Mouse (Mus musculus): ENCODE results near the gene Ppp1r1c. TPM values are rescaled to one million over a fixed set of nuclear protein-coding genes. Genes with fewer than 3 reads are reported as not detected.

The Ppp1r1c gene
- polyA plus RNA-seq, 1 experiment from 2014 or later, result 11.2 TPM

- H3K36me3 ChIP-seq, result no peaks in the 10 kb centered on the region
- H3K27me3 ChIP-seq, result no peaks in the 10 kb centered on the region
- H3K4me3 ChIP-seq, result no peak overlapping the region
- no peaks in the 10 kb centered on the region for H3K9me3 ChIP-seq (replicated peaks)
- H3K9ac ChIP-seq, result no peak overlapping the region
- 76% methylated on average over 6 of the region's 6 CpGs for WGBS
- no peaks in the 10 kb centered on the region for H3K4me1 ChIP-seq
- H3K4me2 ChIP-seq (replicated peaks), result no peak overlapping the region
- no peak overlapping the region for H3K27ac ChIP-seq
- no peak for ATAC-seq (ENCODE audit: low FRiP score)
Measured at GRCm38 (mm10) chr2:79762723-79763388, 55.3 kb downstream of the Ppp1r1c start.

- Histone ChIP-seq H3K9ac (no peak overlapping the region), H3K27ac (no peak overlapping the region), H3K4me2 (replicated peaks) (no peak overlapping the region), H3K4me3 (no peak overlapping the region), H3K4me1 (no peaks in the 10 kb centered on the region), H3K27me3 (no peaks in the 10 kb centered on the region), H3K9me3 (replicated peaks) (no peaks in the 10 kb centered on the region), H3K36me3 (no peaks in the 10 kb centered on the region)
- ATAC-seq (ENCODE audit: low FRiP score), result no peak
- WGBS, result 89% methylated on average over 3 of the region's 3 CpGs
Measured at GRCm38 (mm10) chr2:79765032-79765431, 57.5 kb downstream of the Ppp1r1c start.

DNA sequence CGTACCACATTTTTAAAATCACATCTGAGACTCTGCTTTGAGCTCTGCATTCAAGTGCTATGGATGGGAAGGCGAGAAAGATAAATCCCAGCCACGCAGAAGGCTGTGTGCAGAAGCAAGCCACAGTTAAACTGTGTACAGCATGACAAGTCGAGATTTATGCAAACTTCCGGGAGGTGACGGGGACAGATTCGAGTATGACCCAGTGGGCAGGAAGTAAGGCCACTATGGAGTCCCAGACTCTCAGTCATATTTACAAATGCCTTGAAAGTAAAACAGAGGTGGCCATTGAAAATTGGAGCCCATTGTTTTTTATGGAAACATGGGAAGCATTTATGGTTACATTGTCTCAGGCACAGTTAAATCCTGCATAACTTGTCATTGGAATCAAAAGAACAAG lies 58.1 kb downstream of the Ppp1r1c start:
- Histone ChIP-seq H3K9ac (no peak overlapping the region), H3K27me3 (no peaks in the 10 kb centered on the region), H3K4me2 (replicated peaks) (no peak overlapping the region), H3K36me3 (no peaks in the 10 kb centered on the region), H3K9me3 (replicated peaks) (no peaks in the 10 kb centered on the region), H3K4me3 (no peak overlapping the region), H3K4me1 (no peaks in the 10 kb centered on the region), H3K27ac (no peak overlapping the region)
- WGBS, result 88% methylated on average over 7 of the region's 7 CpGs
- ATAC-seq (ENCODE audit: low FRiP score), result no peak

DNA sequence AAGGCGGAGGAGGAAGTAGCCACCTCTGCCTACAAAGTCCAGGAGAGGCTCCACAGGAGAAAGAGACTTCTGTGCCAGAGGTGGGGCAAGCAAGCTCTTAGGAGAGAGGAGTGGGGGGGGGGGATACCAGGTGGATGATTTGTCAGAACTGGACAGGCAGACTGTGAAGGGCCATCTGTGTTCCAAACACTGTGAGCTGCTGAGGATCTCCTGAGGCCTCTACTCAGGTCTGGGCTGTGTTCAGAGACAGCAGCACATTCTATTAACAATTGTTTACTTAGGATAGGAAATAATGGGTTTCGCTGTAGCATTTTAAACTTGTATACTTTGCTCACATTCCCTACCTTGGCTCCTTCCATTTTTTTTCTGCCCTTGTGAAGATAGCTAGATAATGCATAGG lies 61.0 kb downstream of the Ppp1r1c start:
- no peak for ATAC-seq (ENCODE audit: low FRiP score)
- Histone ChIP-seq H3K4me2 (replicated peaks) (no peak overlapping the region), H3K27ac (no peak overlapping the region)

DNA sequence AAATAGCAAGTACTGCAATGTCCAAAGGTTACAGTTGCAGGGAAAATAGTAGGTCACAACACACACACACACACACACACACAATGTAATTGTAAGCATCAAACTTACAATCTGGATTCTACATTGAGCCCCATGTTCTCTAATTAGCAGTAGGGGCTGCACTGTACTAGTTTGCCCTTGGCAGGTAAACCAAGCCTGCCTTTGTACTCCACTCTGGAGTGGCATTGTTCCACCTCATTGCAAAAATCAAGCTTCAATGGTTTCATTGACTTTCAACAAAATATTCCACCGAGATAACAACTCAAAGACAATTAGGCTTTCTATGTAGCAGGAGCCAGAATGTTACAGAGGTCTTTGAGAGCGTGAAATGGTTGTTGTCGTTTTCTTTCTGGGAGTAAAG lies 62.7 kb downstream of the Ppp1r1c start:
- no peak for ATAC-seq (ENCODE audit: low FRiP score)
- Histone ChIP-seq H3K4me3 (no peak overlapping the region), H3K4me2 (replicated peaks) (no peak overlapping the region), H3K27me3 (no peaks in the 10 kb centered on the region), H3K27ac (no peak overlapping the region), H3K4me1 (no peaks in the 10 kb centered on the region), H3K36me3 (no peaks in the 10 kb centered on the region), H3K9ac (no peak overlapping the region), H3K9me3 (replicated peaks) (no peaks in the 10 kb centered on the region)
- 39% methylated on average over 3 of the region's 3 CpGs for WGBS

More for the DNA sequence above, 61.0 kb downstream of the Ppp1r1c start:
- H3K9me3 ChIP-seq (replicated peaks), result no peaks in the 10 kb centered on the region
- no peak overlapping the region for H3K4me3 ChIP-seq
- H3K4me1 ChIP-seq, result no peaks in the 10 kb centered on the region
- H3K36me3 ChIP-seq, result no peaks in the 10 kb centered on the region
- no peaks in the 10 kb centered on the region for H3K27me3 ChIP-seq
- WGBS, result 89% methylated on average over 2 of the region's 2 CpGs
- no peak overlapping the region for H3K9ac ChIP-seq

- H3K36me3 ChIP-seq, result no peaks in the 10 kb centered on the region
- 0 out of 2 replicates have a peak, but pooled peaks have one; percentile 35 for ATAC-seq (ENCODE audit: low FRiP score)
- no peak overlapping the region for H3K27ac ChIP-seq
- no peak overlapping the region for H3K4me3 ChIP-seq
- H3K9ac ChIP-seq, result no peak overlapping the region
- no peaks in the 10 kb centered on the region for H3K4me1 ChIP-seq
- H3K9me3 ChIP-seq (replicated peaks), result no peaks in the 10 kb centered on the region
- no peaks in the 10 kb centered on the region for H3K27me3 ChIP-seq
- WGBS, result 4% methylated on average over 5 of the region's 5 CpGs
- H3K4me2 ChIP-seq (replicated peaks), result no peak overlapping the region
Measured at GRCm38 (mm10) chr2:79774372-79774771, 66.8 kb downstream of the Ppp1r1c start.

GRCm38 (mm10) chr2:79777801-79778200 lies 70.2 kb downstream of the Ppp1r1c start:
- WGBS, result 66% methylated on average over 2 of the region's 2 CpGs
- no peaks in the 10 kb centered on the region for H3K9me3 ChIP-seq (replicated peaks)

GRCm38 (mm10) chr2:79780772-79781171 lies 73.2 kb downstream of the Ppp1r1c start:
- H3K4me2 ChIP-seq (replicated peaks), result no peak overlapping the region
- H3K27me3 ChIP-seq, result no peaks in the 10 kb centered on the region
- H3K27ac ChIP-seq, result no peak overlapping the region
- no peaks in the 10 kb centered on the region for H3K36me3 ChIP-seq
- no peak overlapping the region for H3K9ac ChIP-seq
- WGBS, result 79% methylated on average over 7 of the region's 7 CpGs
- no peak for ATAC-seq (ENCODE audit: low FRiP score)
- no peaks in the 10 kb centered on the region for H3K9me3 ChIP-seq (replicated peaks)
- no peak overlapping the region for H3K4me3 ChIP-seq
- H3K4me1 ChIP-seq, result no peaks in the 10 kb centered on the region

More at GRCm38 (mm10) chr2:79777801-79778200, 70.2 kb downstream of the Ppp1r1c start:
- Histone ChIP-seq H3K27ac (no peak overlapping the region), H3K4me3 (no peak overlapping the region), H3K9ac (no peak overlapping the region), H3K4me2 (replicated peaks) (no peak overlapping the region), H3K4me1 (no peaks in the 10 kb centered on the region), H3K27me3 (no peaks in the 10 kb centered on the region), H3K36me3 (no peaks in the 10 kb centered on the region)
- ATAC-seq (ENCODE audit: low FRiP score), result no peak

- Histone ChIP-seq H3K27ac (no peak overlapping the region), H3K27me3 (no peaks in the 10 kb centered on the region), H3K4me2 (replicated peaks) (no peak overlapping the region), H3K9me3 (replicated peaks) (no peaks in the 10 kb centered on the region), H3K9ac (no peak overlapping the region), H3K4me1 (no peaks in the 10 kb centered on the region), H3K36me3 (no peaks in the 10 kb centered on the region), H3K4me3 (no peak overlapping the region)
- 66% methylated on average over 8 of the region's 8 CpGs for WGBS
- no peak for ATAC-seq (ENCODE audit: low FRiP score)
Measured at GRCm38 (mm10) chr2:79785541-79786134, 78.1 kb downstream of the Ppp1r1c start.

DNA sequence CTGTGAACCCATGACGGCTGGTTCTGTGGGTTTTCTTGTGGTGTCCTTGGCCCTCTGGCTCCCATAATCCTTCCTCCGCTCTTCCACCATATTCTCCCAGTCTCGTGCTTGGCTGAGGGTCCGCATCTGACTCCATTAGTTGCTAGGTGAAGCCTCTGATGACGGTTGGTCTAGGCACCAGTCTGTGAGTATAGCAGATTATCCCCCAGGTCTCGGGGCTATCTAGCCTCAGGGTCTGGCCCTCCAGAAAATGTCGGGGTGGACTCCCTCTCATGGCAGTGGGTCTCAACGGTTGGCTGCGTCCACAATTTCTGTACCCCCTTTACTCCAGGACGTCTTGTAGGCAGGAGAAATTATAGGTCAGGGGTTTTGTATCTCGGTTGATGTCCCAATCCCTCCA lies 78.9 kb downstream of the Ppp1r1c start:
- H3K9me3 ChIP-seq (replicated peaks), result no peaks in the 10 kb centered on the region
- H3K27me3 ChIP-seq, result no peaks in the 10 kb centered on the region
- no peak overlapping the region for H3K9ac ChIP-seq
- no peak for ATAC-seq (ENCODE audit: low FRiP score)
- H3K4me1 ChIP-seq, result no peaks in the 10 kb centered on the region
- H3K36me3 ChIP-seq, result no peaks in the 10 kb centered on the region
- no peak overlapping the region for H3K4me3 ChIP-seq
- WGBS, result 93% methylated on average over 11 of the region's 11 CpGs
- H3K27ac ChIP-seq, result no peak overlapping the region
- H3K4me2 ChIP-seq (replicated peaks), result no peak overlapping the region

DNA sequence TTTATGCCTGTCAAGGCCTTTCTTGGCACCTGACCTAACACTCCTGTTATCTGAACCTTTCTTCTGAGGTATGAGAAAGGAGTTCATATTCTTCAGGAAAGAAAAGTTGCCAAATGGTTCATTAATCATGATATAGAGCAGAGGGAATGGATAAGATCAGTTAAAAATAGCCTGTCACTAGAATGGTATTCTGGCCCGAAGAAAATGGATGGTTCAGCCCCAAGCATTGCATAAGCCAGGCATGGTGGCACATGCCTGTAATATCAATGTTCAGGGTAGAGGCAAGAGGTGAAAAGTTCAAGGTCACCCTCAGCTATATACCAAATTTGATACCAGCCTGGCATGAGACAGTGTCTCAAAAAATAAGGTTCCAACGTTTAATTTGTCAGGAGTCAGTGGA lies 85.6 kb downstream of the Ppp1r1c start:
- 0 out of 2 replicates have a peak, but pooled peaks cover 4% of the 10 kb centered on the region for H3K4me1 ChIP-seq
- no peaks in the 10 kb centered on the region for H3K9me3 ChIP-seq (replicated peaks)
- H3K36me3 ChIP-seq, result no peaks in the 10 kb centered on the region
- H3K27ac ChIP-seq, result no peak overlapping the region
- 77% methylated on average over 2 of the region's 2 CpGs for WGBS
- no peak for ATAC-seq (ENCODE audit: low FRiP score)
- no peak overlapping the region for H3K9ac ChIP-seq
- H3K27me3 ChIP-seq, result no peaks in the 10 kb centered on the region
- H3K4me2 ChIP-seq (replicated peaks), result no peak overlapping the region
- H3K4me3 ChIP-seq, result no peak overlapping the region

DNA sequence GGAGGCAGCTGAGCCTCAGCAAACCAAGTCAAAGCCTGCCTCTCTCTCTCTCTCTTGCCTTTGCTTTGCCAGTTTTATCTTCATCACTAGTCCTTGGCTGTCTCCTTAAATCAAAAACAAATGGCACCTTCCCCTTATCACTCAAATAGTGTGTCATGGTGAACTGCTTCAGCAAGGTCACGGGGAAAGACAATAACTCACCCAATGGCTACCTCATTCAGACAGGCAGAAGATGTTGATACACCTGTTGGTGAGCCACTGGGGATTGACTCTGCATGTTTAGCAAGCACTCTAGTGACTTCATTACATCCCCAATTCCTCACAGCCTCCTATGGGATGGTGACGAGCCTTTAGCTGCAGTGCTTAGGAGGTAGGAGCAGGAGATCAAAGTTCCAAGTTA lies 89.9 kb downstream of the Ppp1r1c start:
- Histone ChIP-seq H3K9ac (no peak overlapping the region), H3K4me2 (replicated peaks) (no peak overlapping the region), H3K27ac (no peak overlapping the region), H3K4me3 (no peak overlapping the region), H3K4me1 (peaks cover 4% of the 10 kb centered on the region; the same call in 1 of the 2 replicates), H3K27me3 (no peaks in the 10 kb centered on the region), H3K36me3 (no peaks in the 10 kb centered on the region), H3K9me3 (replicated peaks) (no peaks in the 10 kb centered on the region)
- WGBS, result 55% methylated on average over 2 of the region's 2 CpGs
- ATAC-seq (ENCODE audit: low FRiP score), result no peak

DNA sequence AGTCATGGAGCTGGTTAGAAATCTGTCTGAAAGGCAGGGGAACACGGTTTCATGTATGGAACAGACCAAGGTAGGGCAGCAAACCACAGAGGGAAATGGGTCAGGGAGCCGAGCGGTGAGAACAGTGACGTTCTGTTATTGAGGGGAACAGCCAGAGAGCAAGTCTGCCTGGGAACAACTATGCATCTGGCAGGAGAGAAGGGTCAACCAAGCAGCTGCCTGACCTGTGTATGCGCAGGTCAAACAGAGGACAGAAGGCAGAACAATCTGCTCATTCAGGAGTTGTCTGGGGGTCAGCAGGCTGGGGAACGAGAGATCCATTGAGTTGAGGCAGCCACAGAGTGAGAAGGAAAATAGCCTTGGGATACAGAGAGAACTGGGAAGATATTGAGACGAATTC lies 91.0 kb downstream of the Ppp1r1c start:
- H3K9ac ChIP-seq, result no peak overlapping the region
- ATAC-seq (ENCODE audit: low FRiP score), result no peak
- H3K27ac ChIP-seq, result no peak overlapping the region
- no peaks in the 10 kb centered on the region for H3K36me3 ChIP-seq
- no peaks in the 10 kb centered on the region for H3K9me3 ChIP-seq (replicated peaks)
- no peak overlapping the region for H3K4me2 ChIP-seq (replicated peaks)
- peaks cover 4% of the 10 kb centered on the region; the same call in 1 of the 2 replicates for H3K4me1 ChIP-seq
- H3K27me3 ChIP-seq, result no peaks in the 10 kb centered on the region
- 16% methylated on average over 7 of the region's 7 CpGs for WGBS
- H3K4me3 ChIP-seq, result no peak overlapping the region

All from hindbrain, embryonic 12.5 days (tissue).